Mouse (Mus musculus) heart, embryonic 10.5 days (tissue): Measurements from ENCODE around the gene Fbrs. TPM values are rescaled to one million over a fixed set of nuclear protein-coding genes. Genes with fewer than 3 reads are reported as not detected.
"Not testable (repeated sequence)": the region's sequence is repeated elsewhere in the genome, so short reads cannot be mapped to it uniquely, and the experiment has no call there.

Source experiments
- DNase-seq: peaks from one replicate; pipeline ENCODE4 v3.0.0-alpha.2; 2017; ENCODE audit warnings: low spot score
- H3K27ac ChIP-seq: fragments of 300-500 bp; sonication (generic); 2 replicates; pipeline ENCODE4 v1.5.1; 2016; ENCODE audit warnings: mild to moderate bottlenecking
- H3K27me3 ChIP-seq: fragments of 300-500 bp; sonication (generic); 2 replicates; pipeline ENCODE4 v1.6.1; 2016; ENCODE audit warnings: mild to moderate bottlenecking; ENCODE audit not compliant: poor library complexity, insufficient read depth, severe bottlenecking
- H3K36me3 ChIP-seq: fragments of 300-500 bp; sonication (generic); 2 replicates; pipeline ENCODE4 v1.6.1; 2016; ENCODE audit warnings: mild to moderate bottlenecking, moderate library complexity
- H3K4me1 ChIP-seq: fragments of 300-500 bp; sonication (generic); 2 replicates; pipeline ENCODE4 v1.6.1; 2016; ENCODE audit warnings: mild to moderate bottlenecking
- H3K4me3 ChIP-seq: fragments of 300-500 bp; sonication (generic); 2 replicates; pipeline ENCODE4 v1.5.1; 2016; ENCODE audit warnings: mild to moderate bottlenecking, moderate library complexity
- H3K9me3 ChIP-seq: fragments of 300-500 bp; sonication (generic); 2 replicates; pipeline ENCODE4 v1.6.1; 2016; ENCODE audit warnings: mild to moderate bottlenecking, moderate library complexity
- WGBS: fragments of 180-500 bp; shearing (Covaris S2); methylation state at CpG from one replicate; pipeline ENCODE4 v1.1.7; 2016; 5-methylcytosine and 5-hydroxymethylcytosine counted together
- polyA plus RNA-seq: library from polyadenylated mRNA; unstranded; fragments of >200 nt; fragmentation: Nextera tagmentation; extraction: Ambion mirVana; gene quantifications from 2 replicates; pipeline ENCODE4 v1.2.1, GENCODE M21; 2016

The Fbrs gene
- polyA plus RNA-seq = 6.4 and 13.0 TPM in 2 replicates

- peaks cover 24% of the 10 kb centered on the region for H3K4me1 ChIP-seq
- peak within 1 kb of the TSS; percentile 100 for H3K4me3 ChIP-seq
- WGBS = under 1% methylated on average over 61 of the region's 62 CpGs
- H3K36me3 ChIP-seq = peaks cover 63% of the 10 kb centered on the region
- peak; percentile 98 for DNase-seq
- no peaks in the 10 kb centered on the region for H3K27me3 ChIP-seq
- H3K9me3 ChIP-seq = no peaks in the 10 kb centered on the region
- H3K27ac ChIP-seq = peak within 1 kb of the TSS; percentile 95
Measured at GRCm38 (mm10) chr7:127478635-127479317, at the start of gene Fbrs. Gene Fbrs, plus strand, starts transcription at chr7:127479199.

GRCm38 (mm10) chr7:127435206-127435605 lies 43.8 kb upstream of the Fbrs start:
- Histone ChIP-seq H3K27ac (no peak overlapping the region), H3K4me3 (no peak overlapping the region), H3K27me3 (no peaks in the 10 kb centered on the region), H3K36me3 (no peaks in the 10 kb centered on the region), H3K9me3 (0 out of 2 replicates have a peak, but pooled peaks cover 4% of the 10 kb centered on the region), H3K4me1 (no peaks in the 10 kb centered on the region)
- DNase-seq = no peak
- WGBS = 81% methylated on average over 4 of the region's 4 CpGs

- WGBS = 90% methylated on average over 3 of the region's 3 CpGs
- DNase-seq = no peak
- H3K4me3 ChIP-seq = no peak overlapping the region
- no peaks in the 10 kb centered on the region for H3K27me3 ChIP-seq
- 0 out of 2 replicates have a peak, but pooled peaks cover 4% of the 10 kb centered on the region for H3K9me3 ChIP-seq
- no peaks in the 10 kb centered on the region for H3K4me1 ChIP-seq
- H3K36me3 ChIP-seq = peaks cover 5% of the 10 kb centered on the region; the same call in 1 of the 2 replicates
- no peak overlapping the region for H3K27ac ChIP-seq
Measured at GRCm38 (mm10) chr7:127437724-127438123, 41.3 kb upstream of the Fbrs start.

GRCm38 (mm10) chr7:127443976-127444375 lies 35.0 kb upstream of the Fbrs start:
- WGBS = 86% methylated on average over 20 of the region's 20 CpGs

GRCm38 (mm10) chr7:127448521-127449300 lies 30.3 kb upstream of the Fbrs start, which contains the start of gene Zfp689:
Gene Zfp689, minus strand, starts transcription at chr7:127449158.
- H3K27me3 ChIP-seq = no peaks in the 10 kb centered on the region
- H3K4me1 ChIP-seq = peaks cover 37% of the 10 kb centered on the region
- H3K36me3 ChIP-seq = peaks cover 56% of the 10 kb centered on the region
- H3K4me3 ChIP-seq = peak within 1 kb of the TSS; percentile 97
- peak within 1 kb of the TSS; percentile 98 for H3K27ac ChIP-seq
- DNase-seq = peak; percentile 97
- no peaks in the 10 kb centered on the region for H3K9me3 ChIP-seq
- WGBS = under 1% methylated on average over 54 of the region's 54 CpGs

More at GRCm38 (mm10) chr7:127443976-127444375, 35.0 kb upstream of the Fbrs start:
- DNase-seq = no peak
- Histone ChIP-seq H3K9me3 (no peaks in the 10 kb centered on the region), H3K36me3 (peaks cover 45% of the 10 kb centered on the region), H3K27me3 (no peaks in the 10 kb centered on the region), H3K27ac (no peak overlapping the region), H3K4me1 (peaks cover 5% of the 10 kb centered on the region), H3K4me3 (no peak overlapping the region)

GRCm38 (mm10) chr7:127449966-127450365 lies 29.0 kb upstream of the Fbrs start:
- H3K4me1 ChIP-seq = peaks cover 37% of the 10 kb centered on the region
- WGBS = 87% methylated on average over 7 of the region's 7 CpGs
- no peaks in the 10 kb centered on the region for H3K27me3 ChIP-seq
- peaks cover 52% of the 10 kb centered on the region for H3K36me3 ChIP-seq
- H3K4me3 ChIP-seq = peak overlapping the region; percentile 97
- H3K27ac ChIP-seq = peak overlapping the region; percentile 98; the same call in 1 of the 2 replicates
- H3K9me3 ChIP-seq = no peaks in the 10 kb centered on the region
- DNase-seq = no peak

- peak; percentile 64 for DNase-seq
- Histone ChIP-seq H3K27me3 (no peaks in the 10 kb centered on the region), H3K9me3 (no peaks in the 10 kb centered on the region), H3K4me3 (no peak overlapping the region), H3K27ac (no peak overlapping the region), H3K4me1 (peaks cover 35% of the 10 kb centered on the region), H3K36me3 (peaks cover 60% of the 10 kb centered on the region)
- 96% methylated on average over 2 of the region's 2 CpGs for WGBS
Measured at GRCm38 (mm10) chr7:127453056-127453455, 25.9 kb upstream of the Fbrs start.

GRCm38 (mm10) chr7:127454905-127455304 lies 24.1 kb upstream of the Fbrs start:
- Histone ChIP-seq H3K9me3 (no peaks in the 10 kb centered on the region), H3K4me3 (no peak overlapping the region), H3K4me1 (peaks cover 27% of the 10 kb centered on the region), H3K27ac (no peak overlapping the region), H3K36me3 (peaks cover 71% of the 10 kb centered on the region), H3K27me3 (no peaks in the 10 kb centered on the region)
- DNase-seq = no peak
- 88% methylated on average over 7 of the region's 7 CpGs for WGBS

- H3K27me3 ChIP-seq, DNase-seq, H3K4me3 ChIP-seq, H3K9me3 ChIP-seq, H3K27ac ChIP-seq, H3K4me1 ChIP-seq: not testable (repeated sequence)
- WGBS = 86% methylated on average over 3 of the region's 3 CpGs
- peaks cover 75% of the 10 kb centered on the region for H3K36me3 ChIP-seq
Measured at GRCm38 (mm10) chr7:127458371-127459122, 20.5 kb upstream of the Fbrs start.

GRCm38 (mm10) chr7:127459311-127459710 lies 19.7 kb upstream of the Fbrs start, which contains the start of gene Prr14:
Gene Prr14, plus strand, starts transcription at chr7:127459611.
- H3K4me1 ChIP-seq, H3K27ac ChIP-seq, H3K4me3 ChIP-seq, H3K9me3 ChIP-seq, DNase-seq, H3K27me3 ChIP-seq: not testable (repeated sequence)
- peaks cover 78% of the 10 kb centered on the region for H3K36me3 ChIP-seq
- WGBS = 95% methylated on average over 8 of the region's 8 CpGs

GRCm38 (mm10) chr7:127465191-127465590 lies 13.8 kb upstream of the Fbrs start:
- Histone ChIP-seq H3K9me3 (no peaks in the 10 kb centered on the region), H3K4me3 (no peak overlapping the region), H3K36me3 (peaks cover 67% of the 10 kb centered on the region), H3K4me1 (no peaks in the 10 kb centered on the region), H3K27me3 (no peaks in the 10 kb centered on the region), H3K27ac (no peak overlapping the region)
- WGBS = 88% methylated on average over 3 of the region's 3 CpGs
- DNase-seq = no peak

GRCm38 (mm10) chr7:127465670-127466069 lies 13.3 kb upstream of the Fbrs start:
- H3K4me1 ChIP-seq, H3K9me3 ChIP-seq, H3K27me3 ChIP-seq, H3K27ac ChIP-seq, DNase-seq, H3K4me3 ChIP-seq: not testable (repeated sequence)
- peaks cover 62% of the 10 kb centered on the region for H3K36me3 ChIP-seq
- WGBS = 89% methylated on average over 2 of the region's 2 CpGs
